22 mouse cellular contexts compared by ENCODE assay signal in genomic region chr3:137941555-137941954, GRCm38 (mm10). TPM values are rescaled to one million over a fixed set of nuclear protein-coding genes. Genes with fewer than 3 reads are reported as not detected.
DNase-seq lines count a peak whose midpoint lies in the region; ATAC-seq and TF ChIP-seq lines count a peak whose summit lies in the region.
"Had no signal": no experiment of that assay in that cellular context is flagged by ENCODE, and none has a peak within 500 bp of the region (broad histone marks: within the 10 kb centered on the region; RNA-seq: fewer than 3 reads in every experiment).

No protein-coding gene starts in this region.

- no peak overlapping the region for H3K4me2 ChIP-seq in heart, embryonic 14.5 days (ENCODE audit: low read length)
- no peak overlapping the region for H3K4me2 ChIP-seq in intestine, embryonic 15.5 days (replicated peaks)
- H3K4me2 ChIP-seq in liver, embryonic 15.5 days, result peak overlapping the region; percentile 56
- H3K4me2 ChIP-seq in hindbrain, embryonic 12.5 days (replicated peaks), result no peak overlapping the region
- H3K4me2 ChIP-seq: embryonic facial prominence, embryonic 12.5 days; forebrain, embryonic 13.5 days; hindbrain, embryonic 13.5 days had no signal

- H3K36me3 ChIP-seq in heart, embryonic 14.5 days (ENCODE audit: control insufficient read depth, insufficient read depth, low read length), result peaks cover 16% of the 10 kb centered on the region
- H3K36me3 ChIP-seq in MEL (ENCODE audit: control insufficient read depth in 1 of 2, insufficient read depth in 2 of 2, low read length in 2 of 2), result peaks cover 41 to 55% of the 10 kb centered on the region in 2 experiments
- H3K36me3 ChIP-seq in intestine, embryonic 15.5 days, result no peaks in the 10 kb centered on the region
- peaks cover 35% of the 10 kb centered on the region for H3K36me3 ChIP-seq in liver, embryonic 15.5 days (replicated peaks)
- no peaks in the 10 kb centered on the region for H3K36me3 ChIP-seq in hindbrain, embryonic 12.5 days
- H3K36me3 ChIP-seq: embryonic facial prominence, embryonic 12.5 days; hindbrain, embryonic 13.5 days had no signal

- peaks cover 1% of the 10 kb centered on the region for H3K79me2 ChIP-seq in MEL (ENCODE audit: control insufficient read depth, insufficient read depth, low read length, poor library complexity)

- H3K9me3 ChIP-seq in heart, embryonic 14.5 days (ENCODE audit: control insufficient read depth, low read length), result no peaks in the 10 kb centered on the region
- H3K9me3 ChIP-seq in MEL (replicated peaks; ENCODE audit: insufficient read depth, low read length), result no peaks in the 10 kb centered on the region
- H3K9me3 ChIP-seq in intestine, embryonic 15.5 days, result no peaks in the 10 kb centered on the region
- H3K9me3 ChIP-seq in liver, embryonic 15.5 days (replicated peaks), result no peaks in the 10 kb centered on the region
- H3K9me3 ChIP-seq in hindbrain, embryonic 12.5 days (replicated peaks), result no peaks in the 10 kb centered on the region
- H3K9me3 ChIP-seq: embryonic facial prominence, embryonic 12.5 days; forebrain, embryonic 13.5 days; hindbrain, embryonic 13.5 days had no signal

- TF ChIP-seq POLR2A in MEL (IDR thresholded peaks at IDR 0.05; ENCODE audit: control insufficient read depth in 1 of 2, insufficient read depth in 1 of 2, low read depth in 1 of 2, low read length in 2 of 2, poor library complexity in 1 of 2), result no peak

- no peak for DNase-seq in heart, adult 9 months (ENCODE audit: low spot score in 2 of 2)
- no peak for DNase-seq in MEL (ENCODE audit: low read depth, low spot score)
- DNase-seq in ovary, postnatal 14 days (ENCODE audit: low spot score), result no peak
- DNase-seq: cerebellum, adult 11 months; cerebellum, adult 9-11 months; gastrocnemius, adult 2 months; kidney, adult 9 months; kidney, postnatal 14 days; left cerebral cortex, postnatal 4 days; lung, postnatal 14 days; midbrain, embryonic 14.5 days; retina, postnatal 1 day; right cerebral cortex, postnatal 25 days had no signal

- no peak for TF ChIP-seq CTCF in MEL (IDR thresholded peaks at IDR 0.05 in 2 of 3, conservative IDR thresholded peaks at IDR 0.05 in 1 of 3; ENCODE audit: control insufficient read depth in 1 of 3, insufficient read depth in 1 of 3, low read depth in 2 of 3, low read length in 3 of 3, poor library complexity in 1 of 3, severe bottlenecking in 1 of 3)

- no peaks in the 10 kb centered on the region for H3K27me3 ChIP-seq in heart, embryonic 14.5 days (ENCODE audit: control insufficient read depth, insufficient read depth, low read length)
- no peaks in the 10 kb centered on the region for H3K27me3 ChIP-seq in MEL (ENCODE audit: control insufficient read depth in 1 of 2, insufficient read depth in 2 of 2, low read length in 2 of 2)
- H3K27me3 ChIP-seq in intestine, embryonic 15.5 days (replicated peaks), result no peaks in the 10 kb centered on the region
- no peaks in the 10 kb centered on the region for H3K27me3 ChIP-seq in liver, embryonic 15.5 days
- H3K27me3 ChIP-seq in hindbrain, embryonic 12.5 days, result no peaks in the 10 kb centered on the region
- H3K27me3 ChIP-seq: embryonic facial prominence, embryonic 12.5 days; forebrain, embryonic 13.5 days; hindbrain, embryonic 13.5 days had no signal

- TF ChIP-seq RAD21 in MEL (IDR thresholded peaks at IDR 0.05; ENCODE audit: low read depth, low read length), result no peak

- H3K9ac ChIP-seq in heart, embryonic 14.5 days (ENCODE audit: low read length), result no peak overlapping the region
- no peak overlapping the region for H3K9ac ChIP-seq in MEL (ENCODE audit: control insufficient read depth, low read depth, low read length, poor library complexity, severe bottlenecking)
- H3K9ac ChIP-seq in intestine, embryonic 15.5 days, result no peak overlapping the region
- no peak overlapping the region for H3K9ac ChIP-seq in liver, embryonic 15.5 days
- H3K9ac ChIP-seq in hindbrain, embryonic 12.5 days, result no peak overlapping the region
- H3K9ac ChIP-seq: embryonic facial prominence, embryonic 12.5 days; forebrain, embryonic 13.5 days; hindbrain, embryonic 13.5 days had no signal

- peak overlapping the region; percentile 91 to 98; a peak in 3 of 4 replicates for H3K27ac ChIP-seq in heart, embryonic 14.5 days (replicated peaks in 1 of 2; ENCODE audit: control insufficient read depth in 1 of 2, insufficient read depth in 1 of 2, low read depth in 2 of 2, low read length in 2 of 2)
- H3K27ac ChIP-seq in MEL (ENCODE audit: control insufficient read depth, low read depth, low read length), result peak overlapping the region; percentile 90
- 0 out of 2 replicates have a peak overlapping the region, but pooled peaks have one; percentile 38 for H3K27ac ChIP-seq in intestine, embryonic 15.5 days
- H3K27ac ChIP-seq in liver, embryonic 15.5 days (replicated peaks), result peak overlapping the region; percentile 83
- no peak overlapping the region for H3K27ac ChIP-seq in hindbrain, embryonic 12.5 days
- H3K27ac ChIP-seq: embryonic facial prominence, embryonic 12.5 days; forebrain, embryonic 13.5 days; gastrocnemius, adult 2 months; hindbrain, embryonic 13.5 days had no signal

- TF ChIP-seq EP300 in MEL (IDR thresholded peaks at IDR 0.05; ENCODE audit: low read depth in 1 of 2, low read length in 2 of 2), result peak; percentile 57 to 69; a peak in 3 of 4 replicates

- H3K4me1 ChIP-seq in heart, embryonic 14.5 days (ENCODE audit: control insufficient read depth in 2 of 2, insufficient read depth in 2 of 2, low read length in 2 of 2), result peaks cover 14 to 16% of the 10 kb centered on the region in 2 experiments
- H3K4me1 ChIP-seq in MEL (ENCODE audit: control insufficient read depth in 1 of 2, insufficient read depth in 2 of 2, low read length in 2 of 2), result peaks cover 33 to 37% of the 10 kb centered on the region in 2 experiments
- peaks cover 5% of the 10 kb centered on the region; the same call in 1 of the 2 replicates for H3K4me1 ChIP-seq in intestine, embryonic 15.5 days (replicated peaks)
- peaks cover 59% of the 10 kb centered on the region for H3K4me1 ChIP-seq in liver, embryonic 15.5 days (replicated peaks)
- no peaks in the 10 kb centered on the region for H3K4me1 ChIP-seq in hindbrain, embryonic 12.5 days
- H3K4me1 ChIP-seq: embryonic facial prominence, embryonic 12.5 days; forebrain, embryonic 13.5 days; hindbrain, embryonic 13.5 days had no signal

- no peak for ATAC-seq in heart, embryonic 14.5 days (ENCODE audit: insufficient number of reproducible peaks, insufficient read depth, low FRiP score, low read depth)
- ATAC-seq in intestine, embryonic 15.5 days, result no peak
- ATAC-seq in liver, embryonic 15.5 days (ENCODE audit: insufficient read depth), result peak; percentile 54
- ATAC-seq in hindbrain, embryonic 12.5 days (ENCODE audit: low FRiP score), result no peak
- ATAC-seq: CD4-positive, CD25-positive, alpha-beta regulatory T cell, adult 4 months; forebrain, embryonic 13.5 days had no signal

- no peak overlapping the region for H3K4me3 ChIP-seq in heart, embryonic 14.5 days (ENCODE audit: control insufficient read depth in 1 of 2, insufficient read depth in 1 of 2, low read depth in 1 of 2, low read length in 2 of 2)
- H3K4me3 ChIP-seq in MEL (ENCODE audit: control insufficient read depth in 1 of 2, insufficient read depth in 1 of 2, low read depth in 2 of 2, low read length in 2 of 2), result no peak overlapping the region
- H3K4me3 ChIP-seq in intestine, embryonic 15.5 days (replicated peaks), result no peak overlapping the region
- H3K4me3 ChIP-seq in liver, embryonic 15.5 days (replicated peaks), result no peak overlapping the region
- H3K4me3 ChIP-seq in hindbrain, embryonic 12.5 days, result no peak overlapping the region
- H3K4me3 ChIP-seq: embryonic facial prominence, embryonic 12.5 days; erythroblast, embryonic 14.5 days; forebrain, embryonic 13.5 days; gastrocnemius, adult 2 months; hindbrain, embryonic 13.5 days had no signal

TF ChIP-seq in MEL, 35 proteins besides CTCF, POLR2A, EP300 and RAD21 (continues in another document):
- TF ChIP-seq CHD1 (IDR thresholded peaks at IDR 0.05; ENCODE audit: low read depth, low read length) (peak; percentile 42; the same call in 1 of the 2 replicates), MYC (IDR thresholded peaks at IDR 0.05; ENCODE audit: low read depth, low read length) (no peak), SIN3A (IDR thresholded peaks at IDR 0.05; ENCODE audit: low read length) (0 out of 2 replicates have a peak, but pooled peaks have one; percentile 35), UBTF (IDR thresholded peaks at IDR 0.05; ENCODE audit: borderline replicate concordance, insufficient read depth, low read depth, low read length) (no peak), MAFK (IDR thresholded peaks at IDR 0.05; ENCODE audit: borderline replicate concordance, low read depth, low read length) (no peak), GATA1 (IDR thresholded peaks at IDR 0.05; ENCODE audit: low read depth, low read length) (peak; percentile 64), MAX (IDR thresholded peaks at IDR 0.05; ENCODE audit: low read length) (no peak), ZKSCAN1 (IDR thresholded peaks at IDR 0.05; ENCODE audit: low read depth, low read length) (no peak), ZNF384 (IDR thresholded peaks at IDR 0.05; ENCODE audit: low read depth, low read length) (peak; percentile 6; the same call in 1 of the 2 replicates), JUND (IDR thresholded peaks at IDR 0.05; ENCODE audit: low read depth, low read length) (no peak), USF1 (IDR thresholded peaks at IDR 0.05; ENCODE audit: low read depth, low read length) (no peak), E2F4 (IDR thresholded peaks at IDR 0.05; ENCODE audit: borderline replicate concordance, low read depth, low read length) (no peak)

RNA-seq across cellular contexts. Expression of gene Lamtor3, which starts 23.2 kb away (rescaled TPM):
- 103 and 116 TPM in 2 replicates for polyA plus RNA-seq in heart, embryonic 14.5 days (2014; fragmentation: Nextera tagmentation; extraction: Ambion mirVana)
- 73.3 and 77.5 TPM in 2 replicates for total RNA-seq in MEL (2012; rRNA removed)
- polyA plus RNA-seq in MEL (2012; ENCODE audit: insufficient read depth in 1 of 2, insufficient read length in 2 of 2, low read depth in 1 of 2, low replicate concordance in 2 of 2, missing spikeins in 1 of 2), result 10 to 100 TPM in 1 of 2 experiments, not detected in 1; 88.3 TPM
- 135 and 139 TPM in 2 replicates for polyA plus RNA-seq in intestine, embryonic 15.5 days (2015; fragmentation: Nextera tagmentation; extraction: Ambion mirVana)
- 52.1 and 53.8 TPM in 2 replicates for polyA plus RNA-seq in liver, embryonic 15.5 days (2015; fragmentation: Nextera tagmentation; extraction: Ambion mirVana)
- polyA plus RNA-seq in hindbrain, embryonic 12.5 days (2016; fragmentation: Nextera tagmentation; extraction: Ambion mirVana), result 97.6 and 98.1 TPM in 2 replicates

RNA-seq across cellular contexts. Expression of gene Dapp1, which starts 39.8 kb away (rescaled TPM):
- polyA plus RNA-seq in heart, embryonic 14.5 days (2014; fragmentation: Nextera tagmentation; extraction: Ambion mirVana), result 21.3 and 22.8 TPM in 2 replicates
- 45.7 and 59.0 TPM in 2 replicates for total RNA-seq in MEL (2012; rRNA removed)
- 10 to 100 TPM; 67.3 to 91.5 TPM for polyA plus RNA-seq in MEL (2012; ENCODE audit: insufficient read depth in 1 of 2, insufficient read length in 2 of 2, low read depth in 1 of 2, low replicate concordance in 2 of 2, missing spikeins in 1 of 2)
- 23.2 and 23.7 TPM in 2 replicates for polyA plus RNA-seq in intestine, embryonic 15.5 days (2015; fragmentation: Nextera tagmentation; extraction: Ambion mirVana)
- polyA plus RNA-seq in liver, embryonic 15.5 days (2015; fragmentation: Nextera tagmentation; extraction: Ambion mirVana), result 10.5 and 12.0 TPM in 2 replicates
- 2.3 and 2.6 TPM in 2 replicates for polyA plus RNA-seq in hindbrain, embryonic 12.5 days (2016; fragmentation: Nextera tagmentation; extraction: Ambion mirVana)
